Mouse (Mus musculus) intestine, postnatal 0 days (tissue): Measurements from ENCODE around the gene Gm2310. TPM values are rescaled to one million over a fixed set of nuclear protein-coding genes. Genes with fewer than 3 reads are reported as not detected.
"Not testable (repeated sequence)": the region's sequence is repeated elsewhere in the genome, so short reads cannot be mapped to it uniquely, and the experiment has no call there.

ENCODE experiments used
- ATAC-seq: fragments of 200-750 bp; cut with Nextera tagmentation; 2 replicates; pipeline ENCODE4 v1.8.0; 2017; ENCODE audit warnings: mild to moderate bottlenecking, moderate TSS enrichment, moderate library complexity
- H3K27ac ChIP-seq: fragments of 300-500 bp; sonication (generic); 2 replicates; pipeline ENCODE4 v1.5.1; 2014; ENCODE audit warnings: mild to moderate bottlenecking, low read depth, low read length, moderate library complexity
- H3K27me3 ChIP-seq: fragments of 300-500 bp; sonication (generic); replicated peaks from 2 replicates; pipeline ENCODE4 v1.6.1; 2014; ENCODE audit warnings: low read length, mixed read lengths; ENCODE audit not compliant: control insufficient read depth, insufficient read depth
- H3K36me3 ChIP-seq: fragments of 300-500 bp; sonication (generic); 2 replicates; pipeline ENCODE4 v1.6.1; 2014; ENCODE audit warnings: mild to moderate bottlenecking, moderate library complexity; ENCODE audit not compliant: control insufficient read depth, insufficient read depth
- H3K4me1 ChIP-seq: fragments of 300-500 bp; sonication (generic); replicated peaks from 2 replicates; pipeline ENCODE4 v1.6.1; 2014; ENCODE audit warnings: antibody characterized with exemption, low read length, mixed read lengths; ENCODE audit not compliant: control insufficient read depth, insufficient read depth
- H3K4me2 ChIP-seq: fragments of 300-500 bp; sonication (generic); replicated peaks from 2 replicates; pipeline ENCODE4 v1.6.1; 2014; ENCODE audit warnings: low read depth, mild to moderate bottlenecking, moderate library complexity
- H3K4me3 ChIP-seq: fragments of 300-500 bp; sonication (generic); 2 replicates; pipeline ENCODE4 v1.5.1; 2014; ENCODE audit warnings: low read depth, low read length
- H3K9ac ChIP-seq: fragments of 300-500 bp; sonication (generic); 2 replicates; pipeline ENCODE4 v1.6.1; 2014; ENCODE audit warnings: mild to moderate bottlenecking, low read depth, low read length
- H3K9me3 ChIP-seq: fragments of 300-500 bp; sonication (generic); 2 replicates; pipeline ENCODE4 v1.6.1; 2016; ENCODE audit warnings: mixed run types; ENCODE audit not compliant: control insufficient read depth
- CTCF ChIP-seq: sonication (generic); IDR thresholded peaks from 2 replicates; pipeline ENCODE4 v1.5.1; 2016; ENCODE audit warnings: low read depth, mild to moderate bottlenecking, control low read depth, antibody characterized with exemption, moderate library complexity
- WGBS: fragments of 180-500 bp; shearing (Covaris S2); extraction: QIAGEN DNeasy Blood & Tissue Kit; methylation state at CpG from one replicate; pipeline ENCODE4 v1.1.7; 2014; 5-methylcytosine and 5-hydroxymethylcytosine counted together
- polyA plus RNA-seq: library from polyadenylated mRNA; unstranded; fragments of >200 nt; fragmentation: Nextera tagmentation; extraction: Ambion mirVana; gene quantifications from 2 replicates; pipeline ENCODE4 v1.2.1, GENCODE M21; 2015

Gene Gm2310
- polyA plus RNA-seq, result not detected in 2 replicates

- not testable (repeated sequence) for H3K4me2 ChIP-seq, H3K4me3 ChIP-seq, H3K9me3 ChIP-seq, ATAC-seq, H3K9ac ChIP-seq, H3K4me1 ChIP-seq, H3K27me3 ChIP-seq, H3K36me3 ChIP-seq, H3K27ac ChIP-seq
These were observed at the start of gene Gm2310 for GRCm38 (mm10) chr15:8519853-8520252. TSS of gene Gm2310 (minus strand) at chr15:8519953.

GRCm38 (mm10) chr15:8568645-8569528 is 49.1 kb upstream of the Gm2310 start:
- H3K27me3 ChIP-seq, result no peaks in the 10 kb centered on the region
- H3K9ac ChIP-seq, result peak overlapping the region; percentile 56
- H3K4me3 ChIP-seq, result peak overlapping the region; percentile 47
- ATAC-seq, result peak; percentile 93
- peak overlapping the region; percentile 86 for H3K4me2 ChIP-seq
- H3K4me1 ChIP-seq, result 0 out of 2 replicates have a peak, but pooled peaks cover 2% of the 10 kb centered on the region
- TF ChIP-seq CTCF, result no peak
- H3K27ac ChIP-seq, result peak overlapping the region; percentile 83
- H3K36me3 ChIP-seq, result no peaks in the 10 kb centered on the region
- no peaks in the 10 kb centered on the region for H3K9me3 ChIP-seq
- under 1% methylated on average over 60 of the region's 61 CpGs for WGBS

- ATAC-seq, result peak; percentile 9
- no peaks in the 10 kb centered on the region for H3K27me3 ChIP-seq
- peak overlapping the region; percentile 47 for H3K4me3 ChIP-seq
- WGBS, result 5% methylated on average over 7 of the region's 7 CpGs
- H3K4me2 ChIP-seq, result peak overlapping the region; percentile 86
- H3K27ac ChIP-seq, result peak overlapping the region; percentile 83; the same call in 1 of the 2 replicates
- peak overlapping the region; percentile 56; the same call in 1 of the 2 replicates for H3K9ac ChIP-seq
- no peaks in the 10 kb centered on the region for H3K36me3 ChIP-seq
- H3K4me1 ChIP-seq, result 0 out of 2 replicates have a peak, but pooled peaks cover 2% of the 10 kb centered on the region
- no peaks in the 10 kb centered on the region for H3K9me3 ChIP-seq
- no peak for TF ChIP-seq CTCF
These were observed 48.5 kb upstream of the Gm2310 start for GRCm38 (mm10) chr15:8568286-8568644.

GRCm38 (mm10) chr15:8565416-8565815 is 45.7 kb upstream of the Gm2310 start:
- no peak for ATAC-seq
- 0 out of 2 replicates have a peak, but pooled peaks cover 2% of the 10 kb centered on the region for H3K4me1 ChIP-seq
- H3K9me3 ChIP-seq, result no peaks in the 10 kb centered on the region
- no peak overlapping the region for H3K4me3 ChIP-seq
- no peak overlapping the region for H3K9ac ChIP-seq
- no peaks in the 10 kb centered on the region for H3K27me3 ChIP-seq
- no peak overlapping the region for H3K4me2 ChIP-seq
- 77% methylated on average over 6 of the region's 6 CpGs for WGBS
- no peaks in the 10 kb centered on the region for H3K36me3 ChIP-seq
- no peak for TF ChIP-seq CTCF
- H3K27ac ChIP-seq, result no peak overlapping the region

- no peak overlapping the region for H3K4me2 ChIP-seq
- H3K36me3 ChIP-seq, result no peaks in the 10 kb centered on the region
- H3K4me3 ChIP-seq, result no peak overlapping the region
- WGBS, result 88% methylated on average over 3 of the region's 3 CpGs
- H3K4me1 ChIP-seq, result 0 out of 2 replicates have a peak, but pooled peaks cover 2% of the 10 kb centered on the region
- no peak for TF ChIP-seq CTCF
- no peak for ATAC-seq
- no peak overlapping the region for H3K27ac ChIP-seq
- no peak overlapping the region for H3K9ac ChIP-seq
- no peaks in the 10 kb centered on the region for H3K9me3 ChIP-seq
- H3K27me3 ChIP-seq, result no peaks in the 10 kb centered on the region
These were observed 44.6 kb upstream of the Gm2310 start for GRCm38 (mm10) chr15:8564331-8564730.

- TF ChIP-seq CTCF, result no peak
- no peak overlapping the region for H3K4me3 ChIP-seq
- no peak overlapping the region for H3K9ac ChIP-seq
- no peak for ATAC-seq
- 68% methylated on average over 1 of the region's 1 CpGs for whole genome bisulfite sequencing
- H3K4me1 ChIP-seq, result 0 out of 2 replicates have a peak, but pooled peaks cover 2% of the 10 kb centered on the region
- no peaks in the 10 kb centered on the region for H3K27me3 ChIP-seq
- H3K36me3 ChIP-seq, result no peaks in the 10 kb centered on the region
- no peak overlapping the region for H3K27ac ChIP-seq
- H3K4me2 ChIP-seq, result no peak overlapping the region
- H3K9me3 ChIP-seq, result no peaks in the 10 kb centered on the region
These were observed 43.9 kb upstream of the Gm2310 start for GRCm38 (mm10) chr15:8563423-8564194.
